Mouse (Mus musculus): ENCODE data around the gene Pitpnm2. TPM values are rescaled to one million over a fixed set of nuclear protein-coding genes. Genes with fewer than 3 reads are reported as not detected.

The Pitpnm2 gene
- polyA plus RNA-seq, 1 experiment, result 55.3 TPM

- TF ChIP-seq GATA1 (IDR thresholded peaks at IDR 0.05; ENCODE audit: low read length), result no peak
Observed at GRCm38 (mm10) chr5:124202071-124202470, 47.5 kb downstream of the Pitpnm2 start.

GRCm38 (mm10) chr5:124201564-124201963 lies 48.0 kb downstream of the Pitpnm2 start:
- no peak for TF ChIP-seq GATA1 (IDR thresholded peaks at IDR 0.05; ENCODE audit: low read length)

- no peak for TF ChIP-seq GATA1 (IDR thresholded peaks at IDR 0.05; ENCODE audit: low read length)
Observed at GRCm38 (mm10) chr5:124200844-124201243, 48.7 kb downstream of the Pitpnm2 start.

- no peak for TF ChIP-seq GATA1 (IDR thresholded peaks at IDR 0.05; ENCODE audit: low read length)
Observed at GRCm38 (mm10) chr5:124199168-124199567, 50.4 kb downstream of the Pitpnm2 start.

GRCm38 (mm10) chr5:124198473-124198872 lies 51.1 kb downstream of the Pitpnm2 start:
- TF ChIP-seq GATA1 (IDR thresholded peaks at IDR 0.05; ENCODE audit: low read length), result no peak

- no peak for TF ChIP-seq GATA1 (IDR thresholded peaks at IDR 0.05; ENCODE audit: low read length)
Observed at GRCm38 (mm10) chr5:124196082-124196481, 53.5 kb downstream of the Pitpnm2 start.

GRCm38 (mm10) chr5:124194386-124195084 lies 55.0 kb downstream of the Pitpnm2 start:
- no peak for TF ChIP-seq GATA1 (IDR thresholded peaks at IDR 0.05; ENCODE audit: low read length)

GRCm38 (mm10) chr5:124193286-124194112 lies 56.1 kb downstream of the Pitpnm2 start:
- TF ChIP-seq GATA1 (IDR thresholded peaks at IDR 0.05; ENCODE audit: low read length), result no peak

- no peak for TF ChIP-seq GATA1 (IDR thresholded peaks at IDR 0.05; ENCODE audit: low read length)
Observed at GRCm38 (mm10) chr5:124192726-124193285, 56.8 kb downstream of the Pitpnm2 start.

- no peak for TF ChIP-seq GATA1 (IDR thresholded peaks at IDR 0.05; ENCODE audit: low read length)
Observed at GRCm38 (mm10) chr5:124192251-124192710, 57.3 kb downstream of the Pitpnm2 start.

- no peak for TF ChIP-seq GATA1 (IDR thresholded peaks at IDR 0.05; ENCODE audit: low read length)
Observed at GRCm38 (mm10) chr5:124190146-124190870, 59.3 kb downstream of the Pitpnm2 start.

- TF ChIP-seq GATA1 (IDR thresholded peaks at IDR 0.05; ENCODE audit: low read length), result no peak
Observed at GRCm38 (mm10) chr5:124189572-124189981, 60.0 kb downstream of the Pitpnm2 start.

GRCm38 (mm10) chr5:124187508-124188311 lies 61.9 kb downstream of the Pitpnm2 start:
- no peak for TF ChIP-seq GATA1 (IDR thresholded peaks at IDR 0.05; ENCODE audit: low read length)

GRCm38 (mm10) chr5:124186981-124187507 lies 62.5 kb downstream of the Pitpnm2 start:
- TF ChIP-seq GATA1 (IDR thresholded peaks at IDR 0.05; ENCODE audit: low read length), result no peak

Data from G1E-ER4 (cell line).